Mouse (Mus musculus): ENCODE data around the gene Sntg2.

Sntg2 gene

DNA sequence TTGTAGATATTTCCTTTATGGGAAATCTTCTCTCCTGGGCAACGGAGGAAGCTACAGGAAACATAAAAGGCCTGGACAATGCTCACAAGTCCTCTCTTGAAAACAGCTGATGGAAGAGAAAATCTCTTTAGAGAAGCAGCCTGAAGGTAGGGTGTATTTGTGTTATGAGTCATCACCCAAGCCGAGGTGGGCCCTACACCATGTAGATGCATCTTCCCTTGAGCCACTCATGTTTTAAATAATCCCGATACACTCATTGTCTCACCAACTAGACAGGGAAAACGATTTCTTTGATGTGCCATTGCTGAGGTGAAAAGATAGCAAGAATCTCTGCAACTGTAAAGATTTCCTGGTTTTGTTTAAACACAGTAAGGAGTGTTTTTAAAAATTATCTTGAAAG, 89.4 kb downstream of the Sntg2 start:
- no peak for DNase-seq (ENCODE audit: low spot score in 2 of 2)

GRCm38 (mm10) chr12:30272242-30272985, 100.8 kb downstream of the Sntg2 start:
- no peak for DNase-seq (ENCODE audit: low spot score in 2 of 2)

GRCm38 (mm10) chr12:30264206-30264605, 109.0 kb downstream of the Sntg2 start:
- no peak for DNase-seq (ENCODE audit: low spot score in 2 of 2)

- no peak for DNase-seq (ENCODE audit: low spot score in 2 of 2)
These were observed 112.0 kb downstream of the Sntg2 start for GRCm38 (mm10) chr12:30261187-30261586.

DNA sequence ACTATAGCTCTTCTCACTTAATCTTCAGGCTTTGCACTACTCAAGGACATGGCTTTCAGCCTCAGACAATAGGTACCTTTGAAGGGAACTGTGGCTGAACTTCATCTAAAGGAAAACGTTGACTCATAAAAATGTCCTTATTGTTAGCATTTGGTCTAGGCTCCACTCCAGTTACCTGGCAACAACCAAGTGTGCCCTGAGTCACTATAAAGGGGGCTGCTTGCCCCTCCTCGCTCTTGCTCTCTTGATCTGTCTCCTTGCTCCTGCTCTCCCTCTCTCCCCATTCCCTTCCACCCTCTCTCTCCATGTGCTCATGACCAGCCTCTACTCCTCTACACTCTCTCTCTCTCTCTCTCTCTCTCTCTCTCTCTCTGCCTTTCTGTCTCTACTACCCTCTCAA, 114.5 kb downstream of the Sntg2 start:
- no peak for DNase-seq (ENCODE audit: low spot score in 2 of 2)

DNA sequence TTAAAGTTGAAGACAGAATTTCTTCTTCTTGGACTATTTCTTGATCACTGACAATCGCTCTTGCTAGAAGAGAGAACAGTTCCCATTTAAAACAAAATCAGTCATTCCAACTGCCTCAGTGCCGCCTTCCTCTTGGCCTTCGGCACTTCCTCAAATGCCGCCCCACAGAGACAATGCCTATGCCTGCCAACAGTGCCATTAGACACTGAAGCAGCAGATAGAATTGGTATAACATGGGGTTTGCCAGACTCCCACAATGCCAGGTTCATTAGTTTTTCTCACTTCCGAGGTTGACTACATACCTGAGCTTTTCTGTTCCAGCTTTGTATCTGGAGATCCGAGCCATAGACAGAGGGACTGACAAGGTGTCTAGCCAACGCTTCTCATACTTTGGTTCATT, 115.5 kb downstream of the Sntg2 start:
- no peak for DNase-seq (ENCODE audit: low spot score in 2 of 2)

GRCm38 (mm10) chr12:30256207-30256606, 117.0 kb downstream of the Sntg2 start:
- DNase-seq (ENCODE audit: low spot score in 2 of 2) = no peak

- DNase-seq (ENCODE audit: low spot score in 2 of 2) = no peak
These were observed 118.6 kb downstream of the Sntg2 start for GRCm38 (mm10) chr12:30254581-30254980.

DNA sequence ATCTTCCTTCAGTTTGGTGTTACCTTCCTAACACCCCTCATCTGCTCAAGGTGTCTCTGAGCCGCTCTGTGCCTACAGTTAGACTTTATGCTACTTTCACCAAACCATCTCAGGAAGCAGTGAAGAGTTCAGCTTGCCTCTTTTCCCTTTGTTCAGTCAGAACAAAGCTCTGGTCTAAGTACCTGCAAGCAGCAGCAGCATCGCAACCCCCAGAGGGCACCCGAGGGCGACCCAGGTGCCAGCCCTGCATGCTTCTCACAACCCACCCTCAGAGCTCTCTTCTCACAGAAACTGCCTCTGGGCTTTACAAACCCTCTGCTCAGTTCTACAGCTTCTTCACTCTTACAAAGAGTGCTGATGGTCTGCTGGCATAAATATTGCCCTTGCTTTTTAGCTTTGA, 120.8 kb downstream of the Sntg2 start:
- no peak for DNase-seq (ENCODE audit: low spot score in 2 of 2)

DNA sequence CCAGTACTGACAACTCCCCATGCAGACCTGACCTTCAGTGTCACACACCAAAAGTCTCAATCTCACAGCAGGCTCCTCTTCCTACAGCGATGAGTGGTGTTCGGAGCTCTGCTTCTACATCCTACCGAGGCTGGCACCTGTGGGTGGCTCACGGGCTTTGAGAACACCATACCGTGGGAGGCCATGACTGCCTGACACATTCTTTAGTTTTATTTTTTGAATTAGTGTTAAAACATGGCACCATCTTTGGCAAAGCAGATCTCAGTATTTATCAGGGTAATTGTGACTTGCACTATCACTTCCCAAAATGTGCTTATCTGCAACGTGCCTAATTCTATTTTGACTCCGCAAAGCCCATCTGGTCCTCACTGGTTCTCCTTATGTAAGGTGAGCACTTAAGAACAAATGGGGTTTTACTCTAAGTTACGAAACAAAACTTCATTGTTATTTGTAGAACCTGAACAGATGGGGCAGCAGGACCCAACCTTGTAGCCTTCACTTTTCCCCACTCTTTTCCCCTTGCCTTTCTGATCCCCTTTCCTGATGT, 121.8 kb downstream of the Sntg2 start:
- DNase-seq (ENCODE audit: low spot score in 2 of 2) = no peak

GRCm38 (mm10) chr12:30249068-30249467, 124.1 kb downstream of the Sntg2 start:
- DNase-seq (ENCODE audit: low spot score in 2 of 2) = no peak

- no peak for DNase-seq (ENCODE audit: low spot score in 2 of 2)
These were observed 126.8 kb downstream of the Sntg2 start for GRCm38 (mm10) chr12:30246286-30246945.

DNA sequence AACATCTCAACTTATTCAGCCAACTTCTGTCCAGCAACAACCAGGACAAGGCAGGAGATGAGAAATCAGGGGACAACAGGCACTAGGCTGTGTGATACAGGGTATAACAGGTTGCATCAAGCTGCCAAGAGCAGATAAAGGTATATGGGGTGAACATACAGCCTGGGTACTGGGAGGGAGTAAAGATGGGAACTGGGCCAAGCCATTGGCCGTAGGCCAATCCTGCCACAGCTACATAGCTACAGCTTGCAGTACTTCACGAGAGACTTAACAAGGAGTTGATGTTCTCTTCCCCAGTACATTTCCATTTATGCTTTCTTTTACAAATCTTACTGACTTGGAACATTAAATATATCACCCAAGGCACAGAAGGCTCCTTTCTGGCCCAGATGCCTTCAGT, 129.0 kb downstream of the Sntg2 start:
- DNase-seq (ENCODE audit: low spot score in 2 of 2) = peak; percentile 29 to 70

DNA sequence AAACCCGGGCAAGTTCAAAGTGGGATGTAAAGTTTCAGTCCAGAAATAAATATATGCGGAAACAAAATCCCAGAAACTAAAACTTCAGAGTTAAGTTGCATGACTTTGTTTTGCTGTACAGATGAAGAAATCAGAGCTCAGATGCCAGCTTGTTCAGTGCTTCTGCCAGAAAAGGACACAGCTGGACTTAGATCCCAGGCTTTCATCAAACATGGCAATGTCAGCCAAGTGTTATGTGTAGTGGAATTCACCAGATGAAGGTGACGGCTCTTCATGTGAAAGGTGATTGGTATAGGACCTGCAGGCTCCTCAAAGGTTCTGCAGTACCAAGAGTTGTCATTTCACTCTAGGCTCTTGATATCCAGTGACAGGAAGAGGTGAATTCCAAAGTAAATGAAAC, 132.3 kb downstream of the Sntg2 start:
- DNase-seq (ENCODE audit: low spot score in 2 of 2) = no peak

DNA sequence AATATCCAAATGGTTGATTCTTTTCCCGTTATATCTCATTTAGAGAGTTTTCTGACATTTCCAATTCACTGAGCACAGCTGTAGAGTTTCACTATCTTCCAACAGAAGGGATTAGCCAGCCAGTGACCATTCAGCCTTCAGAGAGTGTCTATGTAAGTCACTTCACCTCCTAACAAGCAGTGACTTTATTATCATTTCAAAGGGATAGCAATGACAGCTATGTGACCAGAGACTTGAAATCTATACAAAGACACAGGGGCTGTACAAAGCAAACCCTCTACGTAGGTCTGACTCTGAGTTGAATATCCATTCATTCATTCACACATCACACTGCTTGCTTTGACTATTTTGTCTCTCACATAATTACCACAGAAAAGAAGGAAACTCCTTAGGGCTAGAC, 138.2 kb downstream of the Sntg2 start:
- DNase-seq (ENCODE audit: low spot score in 2 of 2) = no peak

GRCm38 (mm10) chr12:30228004-30228403, 145.2 kb downstream of the Sntg2 start:
- DNase-seq (ENCODE audit: low spot score in 2 of 2) = no peak

DNA sequence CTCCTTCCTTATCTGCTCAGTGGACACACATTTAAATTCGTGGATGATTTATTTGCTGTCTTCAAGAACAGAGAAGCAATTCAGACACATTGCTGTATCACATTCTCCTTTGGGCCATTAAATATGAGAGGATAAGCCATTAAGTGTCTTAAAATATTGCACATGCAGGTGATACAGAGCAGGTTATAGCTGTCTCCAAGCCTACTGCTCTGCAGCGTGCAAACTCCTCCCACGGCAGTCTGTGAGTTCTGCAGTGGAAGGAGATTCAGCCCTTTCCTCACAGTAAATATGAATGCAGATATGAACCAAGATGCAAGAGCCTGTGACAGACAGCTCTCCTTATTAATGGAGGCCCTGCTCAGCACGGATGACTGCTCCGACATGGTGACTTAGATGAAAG, 146.9 kb downstream of the Sntg2 start:
- no peak for DNase-seq (ENCODE audit: low spot score in 2 of 2)

- no peak for DNase-seq (ENCODE audit: low spot score in 2 of 2)
These were observed 156.3 kb downstream of the Sntg2 start for GRCm38 (mm10) chr12:30216762-30217441.

DNA sequence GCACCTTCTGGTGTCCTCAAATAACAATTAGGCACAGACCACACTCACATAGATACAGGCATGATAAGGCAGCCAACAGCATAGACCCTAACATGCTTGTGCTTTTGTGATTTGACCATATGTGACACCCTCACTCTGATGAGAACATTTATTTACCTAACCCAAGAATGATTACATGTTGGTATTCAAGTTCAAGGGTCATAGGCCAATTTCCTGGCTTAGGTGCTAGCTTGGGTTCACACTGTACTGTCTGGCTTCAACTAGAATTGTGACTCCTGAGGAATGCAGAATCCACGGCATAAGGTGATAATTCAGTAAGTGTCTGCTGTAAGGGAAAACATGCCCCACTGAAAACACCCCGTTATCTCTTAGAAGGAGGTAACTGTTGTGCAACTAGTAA, 158.4 kb downstream of the Sntg2 start:
- DNase-seq (ENCODE audit: low spot score in 2 of 2) = no peak

DNA sequence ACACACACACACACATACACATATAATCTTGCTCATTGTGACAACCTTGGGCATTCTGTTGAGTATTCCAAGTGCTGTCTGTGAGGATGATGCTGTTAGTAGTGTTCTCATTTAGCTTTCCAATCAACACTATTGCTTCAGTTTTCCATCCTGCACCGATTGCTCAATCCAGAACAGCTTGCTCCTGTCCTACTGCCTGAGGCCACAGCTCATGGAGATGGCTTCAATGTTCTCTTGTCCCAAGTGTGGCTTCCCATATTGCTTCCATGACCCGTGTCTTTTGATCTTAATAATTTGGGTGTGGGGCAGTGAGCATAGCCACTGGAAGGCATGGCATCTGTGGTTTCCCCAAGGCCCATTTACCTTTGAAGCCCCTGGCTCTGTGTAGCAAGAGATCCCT, 162.8 kb downstream of the Sntg2 start:
- no peak for DNase-seq (ENCODE audit: low spot score in 2 of 2)

DNA sequence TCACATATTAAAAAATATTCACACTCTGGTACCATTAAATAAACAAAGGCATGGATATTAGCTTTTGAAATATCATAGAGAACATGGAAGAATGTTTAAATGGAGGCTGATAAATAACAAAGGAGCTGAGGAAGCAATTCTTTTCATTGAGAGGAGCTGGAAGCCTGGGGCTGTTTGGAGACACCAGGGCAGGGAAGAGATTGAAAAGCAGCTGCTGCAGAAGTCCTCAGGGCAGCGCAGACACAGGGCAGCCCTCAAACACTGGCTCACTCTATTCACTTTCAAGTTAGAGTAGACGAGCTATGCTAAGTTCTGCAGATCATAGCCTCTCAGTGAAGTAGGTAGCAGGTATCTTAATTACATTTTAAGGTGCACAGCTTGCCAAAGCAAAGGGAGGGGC, 164.6 kb downstream of the Sntg2 start:
- DNase-seq (ENCODE audit: low spot score in 2 of 2) = no peak

- no peak for DNase-seq (ENCODE audit: low spot score in 2 of 2)
These were observed 165.1 kb downstream of the Sntg2 start for GRCm38 (mm10) chr12:30208087-30208486.

- no peak for DNase-seq (ENCODE audit: low spot score in 2 of 2)
These were observed 168.7 kb downstream of the Sntg2 start for GRCm38 (mm10) chr12:30204457-30204856.

All from cerebellum, postnatal 4 days (tissue).